Mouse (Mus musculus) G1E (cell line): ENCODE data around the gene D430041D05Rik. TPM values are rescaled to one million over a fixed set of nuclear protein-coding genes. Genes with fewer than 3 reads are reported as not detected.

Experiments
- ATAC-seq: 2 replicates; pipeline ENCODE4 v1.8.0; 2016; ENCODE audit warnings: mild to moderate bottlenecking; ENCODE audit not compliant: insufficient number of reproducible peaks, poor library complexity, low FRiP score, severe bottlenecking; ENCODE audit errors: extremely low read depth
- DNase-seq: peaks from one replicate; pipeline ENCODE4 v3.0.0; 2012; ENCODE audit warnings: low spot score
- H3K27me3 ChIP-seq: 2 replicates; pipeline ENCODE4 v1.6.1; 2012; ENCODE audit warnings: mild to moderate bottlenecking, low read length, inconsistent platforms; ENCODE audit not compliant: insufficient read depth
- H3K36me3 ChIP-seq: replicated peaks from 2 replicates; pipeline ENCODE3; 2012; ENCODE audit warnings: mild to moderate bottlenecking, inconsistent platforms
- H3K4me1 ChIP-seq: 2 replicates; pipeline ENCODE4 v1.6.1; 2012; ENCODE audit warnings: low read depth, low read length, inconsistent platforms, mixed read lengths; ENCODE audit not compliant: insufficient read depth
- H3K4me3 ChIP-seq: 2 replicates; pipeline ENCODE4 v1.5.1; 2012; ENCODE audit warnings: low read depth, mild to moderate bottlenecking, inconsistent platforms, low read length, moderate library complexity, mixed read lengths
- H3K9me3 ChIP-seq: replicated peaks from 2 replicates; pipeline ENCODE4 v1.6.1; 2012; ENCODE audit warnings: inconsistent platforms
- CTCF ChIP-seq: IDR thresholded peaks from 2 replicates; pipeline ENCODE4 v1.5.1; 2012; ENCODE audit warnings: low read depth, low read length, inconsistent platforms, mixed read lengths
- GATA1 ChIP-seq: IDR thresholded peaks from 2 replicates; pipeline ENCODE4 v1.6.1; 2012; ENCODE audit warnings: borderline replicate concordance, low read length, inconsistent platforms, mixed read lengths
- GATA2 ChIP-seq: IDR thresholded peaks from 2 replicates; pipeline ENCODE4 v1.6.1; 2012; ENCODE audit warnings: low read depth, low read length, inconsistent platforms, borderline replicate concordance
- POLR2AphosphoS5 ChIP-seq: IDR thresholded peaks from 2 replicates; pipeline ENCODE4 v1.6.1; 2012; ENCODE audit warnings: low read depth, low read length, inconsistent platforms; ENCODE audit not compliant: insufficient replicate concordance
- TAL1 ChIP-seq: conservative IDR thresholded peaks from 2 replicates; pipeline ENCODE4 v1.6.1; 2012; ENCODE audit warnings: low read depth, low read length, inconsistent platforms, mixed read lengths
- polyA plus RNA-seq: library from polyadenylated mRNA; stranded (reverse); fragments of >175 nt; gene quantifications from 2 replicates; pipeline ENCODE4 v1.2.3, GENCODE M21; 2012
- total RNA-seq, 2 experiments: library from RNA; stranded (forward) in 1 of 2; stranded (reverse) in 1 of 2; fragments of 200-1000 nt in 1 of 2; fragments of >200 nt in 1 of 2; fragmentation: Nextera tagmentation in 1 of 2; gene quantifications; 2 replicates each; pipeline ENCODE4 v1.2.3; 2014 to 2017

D430041D05Rik gene
- total and polyA plus RNA-seq, 3 experiments, result 0.01 to 0.22 TPM; not detected in 1

GRCm38 (mm10) chr2:104426112-104426511 lies 15.3 kb upstream of the D430041D05Rik start:
- H3K36me3 ChIP-seq, result peaks cover 43% of the 10 kb centered on the region
- H3K4me3 ChIP-seq, result no peak overlapping the region
- no peaks in the 10 kb centered on the region for H3K27me3 ChIP-seq
- H3K9me3 ChIP-seq, result no peaks in the 10 kb centered on the region
- TF ChIP-seq GATA1, result no peak
- no peak for TF ChIP-seq CTCF
- TF ChIP-seq POLR2AphosphoS5, result no peak
- no peak for TF ChIP-seq TAL1
- no peak for TF ChIP-seq GATA2
- peaks cover 2% of the 10 kb centered on the region for H3K4me1 ChIP-seq
- DNase-seq, result no peak
- no peak for ATAC-seq

- Histone ChIP-seq H3K4me1 (peaks cover 16% of the 10 kb centered on the region), H3K9me3 (no peaks in the 10 kb centered on the region), H3K27me3 (no peaks in the 10 kb centered on the region), H3K4me3 (no peak overlapping the region), H3K36me3 (peaks cover 15% of the 10 kb centered on the region)
- ATAC-seq, result no peak
- DNase-seq, result peak; percentile 19
- TF ChIP-seq POLR2AphosphoS5 (no peak), GATA1 (no peak), CTCF (0 out of 2 replicates have a peak, but pooled peaks have one; percentile 26)
Measured at GRCm38 (mm10) chr2:104422230-104422629, 11.4 kb upstream of the D430041D05Rik start.

GRCm38 (mm10) chr2:104420805-104421204 lies 10.0 kb upstream of the D430041D05Rik start:
- DNase-seq (no peak), ATAC-seq (peak; percentile 61)
- peaks cover 16% of the 10 kb centered on the region for H3K4me1 ChIP-seq
- no peaks in the 10 kb centered on the region for H3K9me3 ChIP-seq
- H3K36me3 ChIP-seq, result peaks cover 8% of the 10 kb centered on the region
- TF ChIP-seq TAL1, result peak; percentile 37; the same call in 1 of the 2 replicates
- TF ChIP-seq GATA2, result no peak
- no peaks in the 10 kb centered on the region for H3K27me3 ChIP-seq
- H3K4me3 ChIP-seq, result no peak overlapping the region

- TF ChIP-seq TAL1 (no peak), POLR2AphosphoS5 (no peak), GATA1 (no peak)
- DNase-seq, result no peak
- Histone ChIP-seq H3K9me3 (no peaks in the 10 kb centered on the region), H3K4me3 (no peak overlapping the region), H3K27me3 (no peaks in the 10 kb centered on the region), H3K4me1 (peaks cover 20% of the 10 kb centered on the region), H3K36me3 (peaks cover 2% of the 10 kb centered on the region)
- no peak for ATAC-seq
Measured at GRCm38 (mm10) chr2:104419999-104420398, 9.2 kb upstream of the D430041D05Rik start.

GRCm38 (mm10) chr2:104419411-104419810 lies 8.6 kb upstream of the D430041D05Rik start:
- Histone ChIP-seq H3K4me3 (no peak overlapping the region), H3K27me3 (no peaks in the 10 kb centered on the region), H3K9me3 (no peaks in the 10 kb centered on the region), H3K4me1 (peaks cover 20% of the 10 kb centered on the region), H3K36me3 (no peaks in the 10 kb centered on the region)
- ATAC-seq (no peak), DNase-seq (no peak)
- TF ChIP-seq POLR2AphosphoS5 (no peak), CTCF (no peak), GATA1 (no peak), TAL1 (no peak), GATA2 (no peak)

- H3K27me3 ChIP-seq, result peaks cover 21% of the 10 kb centered on the region
- TF ChIP-seq GATA1 (no peak), CTCF (no peak), TAL1 (no peak), GATA2 (no peak), POLR2AphosphoS5 (no peak)
Measured at GRCm38 (mm10) chr2:104413011-104413410, 2.2 kb upstream of the D430041D05Rik start.

GRCm38 (mm10) chr2:104412496-104412895 lies 1.7 kb upstream of the D430041D05Rik start:
- H3K27me3 ChIP-seq, result peaks cover 23% of the 10 kb centered on the region
- no peak overlapping the region for H3K4me3 ChIP-seq
- no peak for ATAC-seq
- no peak for TF ChIP-seq CTCF
- peaks cover 5% of the 10 kb centered on the region; the same call in 1 of the 2 replicates for H3K4me1 ChIP-seq
- H3K9me3 ChIP-seq, result 0 out of 2 replicates have a peak, but pooled peaks cover 3% of the 10 kb centered on the region
- no peak for DNase-seq
- no peaks in the 10 kb centered on the region for H3K36me3 ChIP-seq

More at GRCm38 (mm10) chr2:104413011-104413410, 2.2 kb upstream of the D430041D05Rik start:
- ATAC-seq, result no peak
- Histone ChIP-seq H3K36me3 (no peaks in the 10 kb centered on the region), H3K4me3 (no peak overlapping the region), H3K9me3 (0 out of 2 replicates have a peak, but pooled peaks cover 3% of the 10 kb centered on the region), H3K4me1 (peaks cover 5% of the 10 kb centered on the region; the same call in 1 of the 2 replicates)
- DNase-seq, result no peak
